Mouse (Mus musculus): ENCODE results near the gene Trmt44. TPM values are rescaled to one million over a fixed set of nuclear protein-coding genes. Genes with fewer than 3 reads are reported as not detected.

Trmt44 gene
- polyA plus RNA-seq, 1 experiment: 3.0 TPM

GRCm38 (mm10) chr5:35609971-35610370, 35.1 kb upstream of the Trmt44 start:
- WGBS: 67% methylated on average over 2 of the region's 2 CpGs
- H3K4me3 ChIP-seq (replicated peaks; ENCODE audit: control insufficient read depth, low read depth, low read length): no peak overlapping the region
- no peak overlapping the region for H3K27ac ChIP-seq (ENCODE audit: control insufficient read depth, insufficient read depth, low read depth, low read length, poor library complexity)
- peaks cover 2% of the 10 kb centered on the region; the same call in 1 of the 2 replicates for H3K4me1 ChIP-seq (ENCODE audit: control insufficient read depth, insufficient read depth, low read length)
- TF ChIP-seq CTCF (IDR thresholded peaks at IDR 0.05; ENCODE audit: control insufficient read depth, insufficient read depth, low read length) (no peak), POLR2A (IDR thresholded peaks at IDR 0.05; ENCODE audit: borderline replicate concordance, control insufficient read depth, low read depth, low read length) (no peak)

DNA sequence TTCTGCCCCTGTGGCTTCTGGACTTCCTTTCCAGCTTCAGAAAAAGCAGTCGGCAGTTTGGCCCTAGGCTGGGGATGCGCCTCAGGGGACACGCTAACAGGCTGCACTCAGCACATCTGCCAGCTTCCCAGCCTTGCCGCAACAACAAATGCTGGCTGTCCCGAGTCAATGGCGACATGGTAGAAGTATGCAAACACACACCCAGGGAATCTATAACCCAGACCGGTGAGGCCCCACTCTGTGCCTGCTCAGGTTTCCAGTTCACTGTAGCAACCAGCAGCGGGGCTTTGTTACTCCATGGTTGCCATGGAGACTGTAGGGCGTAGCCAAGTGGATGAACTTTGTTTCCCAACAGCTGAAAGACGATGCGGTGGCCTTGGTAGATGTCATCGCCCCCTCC, 34.5 kb upstream of the Trmt44 start:
- Histone ChIP-seq H3K4me1 (ENCODE audit: control insufficient read depth, insufficient read depth, low read length) (peaks cover 2% of the 10 kb centered on the region; the same call in 1 of the 2 replicates), H3K4me3 (replicated peaks; ENCODE audit: control insufficient read depth, low read depth, low read length) (no peak overlapping the region), H3K27ac (ENCODE audit: control insufficient read depth, insufficient read depth, low read depth, low read length, poor library complexity) (no peak overlapping the region)
- WGBS: 69% methylated on average over 12 of the region's 12 CpGs
- TF ChIP-seq POLR2A (IDR thresholded peaks at IDR 0.05; ENCODE audit: borderline replicate concordance, control insufficient read depth, low read depth, low read length) (no peak), CTCF (IDR thresholded peaks at IDR 0.05; ENCODE audit: control insufficient read depth, insufficient read depth, low read length) (no peak)

GRCm38 (mm10) chr5:35608559-35608958, 33.7 kb upstream of the Trmt44 start:
- no peaks in the 10 kb centered on the region for H3K4me1 ChIP-seq (ENCODE audit: control insufficient read depth, insufficient read depth, low read length)
- TF ChIP-seq CTCF (IDR thresholded peaks at IDR 0.05; ENCODE audit: control insufficient read depth, insufficient read depth, low read length): no peak
- no peak for TF ChIP-seq POLR2A (IDR thresholded peaks at IDR 0.05; ENCODE audit: borderline replicate concordance, control insufficient read depth, low read depth, low read length)
- WGBS: 76% methylated on average over 5 of the region's 5 CpGs
- no peak overlapping the region for H3K4me3 ChIP-seq (replicated peaks; ENCODE audit: control insufficient read depth, low read depth, low read length)
- H3K27ac ChIP-seq (ENCODE audit: control insufficient read depth, insufficient read depth, low read depth, low read length, poor library complexity): no peak overlapping the region

DNA sequence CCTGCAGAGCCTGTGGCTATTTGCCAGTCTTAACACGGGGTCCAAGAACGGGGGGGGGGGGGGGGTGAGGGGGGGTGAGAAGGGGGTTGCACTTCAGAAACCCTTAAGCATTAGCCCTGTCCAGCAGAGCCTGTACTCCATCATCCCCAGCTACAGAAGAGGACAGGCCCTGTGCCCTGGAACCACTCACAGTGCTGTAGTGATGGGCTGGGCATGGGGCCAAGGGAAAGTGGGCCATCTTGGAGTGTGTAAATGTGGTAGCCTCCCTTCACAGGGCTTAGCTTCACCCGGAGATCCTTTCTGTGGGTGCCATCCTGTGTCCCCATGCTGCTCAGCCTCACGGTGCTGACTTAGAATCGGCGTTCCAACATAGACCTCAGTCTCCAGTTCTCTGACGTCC, 32.9 kb upstream of the Trmt44 start:
- TF ChIP-seq CTCF (IDR thresholded peaks at IDR 0.05; ENCODE audit: control insufficient read depth, insufficient read depth, low read length): no peak
- Histone ChIP-seq H3K4me1 (ENCODE audit: control insufficient read depth, insufficient read depth, low read length) (no peaks in the 10 kb centered on the region), H3K27ac (ENCODE audit: control insufficient read depth, insufficient read depth, low read depth, low read length, poor library complexity) (no peak overlapping the region), H3K4me3 (replicated peaks; ENCODE audit: control insufficient read depth, low read depth, low read length) (no peak overlapping the region)
- WGBS: 78% methylated on average over 7 of the region's 7 CpGs

- Histone ChIP-seq H3K4me3 (replicated peaks; ENCODE audit: control insufficient read depth, low read depth, low read length) (no peak overlapping the region), H3K27ac (ENCODE audit: control insufficient read depth, insufficient read depth, low read depth, low read length, poor library complexity) (no peak overlapping the region), H3K4me1 (ENCODE audit: control insufficient read depth, insufficient read depth, low read length) (no peaks in the 10 kb centered on the region)
- TF ChIP-seq CTCF (IDR thresholded peaks at IDR 0.05; ENCODE audit: control insufficient read depth, insufficient read depth, low read length) (no peak), POLR2A (IDR thresholded peaks at IDR 0.05; ENCODE audit: borderline replicate concordance, control insufficient read depth, low read depth, low read length) (no peak)
- 88% methylated on average over 7 of the region's 7 CpGs for WGBS
Measured at GRCm38 (mm10) chr5:35606800-35607199, 31.9 kb upstream of the Trmt44 start.

DNA sequence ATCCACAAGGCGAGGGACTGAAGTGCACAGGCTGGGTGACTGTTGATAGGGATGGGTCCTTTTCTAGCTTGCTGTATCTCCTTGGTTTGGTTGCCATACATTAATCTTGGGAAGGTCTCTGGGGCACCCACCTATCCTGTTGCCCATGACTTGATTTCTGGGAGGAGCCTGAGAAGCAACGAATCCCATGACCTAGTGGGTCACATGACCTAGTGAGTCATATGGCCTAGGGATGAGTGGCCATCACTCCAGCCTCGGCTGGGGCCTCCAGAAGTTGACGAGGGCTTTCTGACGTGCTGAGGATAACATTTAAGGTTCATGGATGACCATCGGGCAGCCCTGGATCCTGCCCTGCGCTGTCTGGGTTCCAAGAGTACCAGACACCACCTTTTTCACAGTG, 30.5 kb upstream of the Trmt44 start:
- WGBS: 78% methylated on average over 7 of the region's 7 CpGs
- Histone ChIP-seq H3K4me3 (replicated peaks; ENCODE audit: control insufficient read depth, low read depth, low read length) (no peak overlapping the region), H3K4me1 (ENCODE audit: control insufficient read depth, insufficient read depth, low read length) (no peaks in the 10 kb centered on the region), H3K27ac (ENCODE audit: control insufficient read depth, insufficient read depth, low read depth, low read length, poor library complexity) (no peak overlapping the region)
- TF ChIP-seq CTCF (IDR thresholded peaks at IDR 0.05; ENCODE audit: control insufficient read depth, insufficient read depth, low read length) (no peak), POLR2A (IDR thresholded peaks at IDR 0.05; ENCODE audit: borderline replicate concordance, control insufficient read depth, low read depth, low read length) (no peak)

DNA sequence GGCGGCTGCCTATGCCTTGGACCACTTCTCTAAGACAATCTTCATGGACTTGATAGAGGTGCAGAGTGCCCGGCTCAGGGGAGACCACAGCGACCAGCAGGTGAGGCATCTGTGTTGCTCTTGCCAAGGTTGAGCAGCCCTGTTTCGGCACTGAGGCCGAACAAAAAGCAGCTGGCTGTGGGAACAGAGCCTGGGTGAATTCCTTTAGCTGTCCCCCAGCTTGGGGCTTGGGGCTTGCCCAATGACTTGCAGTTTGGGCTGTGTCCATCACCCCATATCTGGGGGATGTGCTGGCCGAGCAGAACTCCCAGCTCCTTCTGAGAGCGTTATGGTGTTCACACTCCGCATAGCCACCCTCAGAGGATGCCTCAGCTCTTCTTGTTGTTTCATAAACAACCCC, 26.7 kb upstream of the Trmt44 start:
- Histone ChIP-seq H3K4me1 (ENCODE audit: control insufficient read depth, insufficient read depth, low read length) (no peaks in the 10 kb centered on the region), H3K27ac (ENCODE audit: control insufficient read depth, insufficient read depth, low read depth, low read length, poor library complexity) (no peak overlapping the region), H3K4me3 (replicated peaks; ENCODE audit: control insufficient read depth, low read depth, low read length) (no peak overlapping the region)
- no peak for TF ChIP-seq CTCF (IDR thresholded peaks at IDR 0.05; ENCODE audit: control insufficient read depth, insufficient read depth, low read length)
- TF ChIP-seq POLR2A (IDR thresholded peaks at IDR 0.05; ENCODE audit: borderline replicate concordance, control insufficient read depth, low read depth, low read length): no peak
- 81% methylated on average over 8 of the region's 8 CpGs for WGBS

GRCm38 (mm10) chr5:35600233-35600632, 25.4 kb upstream of the Trmt44 start:
- H3K27ac ChIP-seq (ENCODE audit: control insufficient read depth, insufficient read depth, low read depth, low read length, poor library complexity): no peak overlapping the region
- H3K4me3 ChIP-seq (replicated peaks; ENCODE audit: control insufficient read depth, low read depth, low read length): no peak overlapping the region
- WGBS: 81% methylated on average over 11 of the region's 11 CpGs
- H3K4me1 ChIP-seq (ENCODE audit: control insufficient read depth, insufficient read depth, low read length): no peaks in the 10 kb centered on the region
- no peak for TF ChIP-seq CTCF (IDR thresholded peaks at IDR 0.05; ENCODE audit: control insufficient read depth, insufficient read depth, low read length)
- no peak for TF ChIP-seq POLR2A (IDR thresholded peaks at IDR 0.05; ENCODE audit: borderline replicate concordance, control insufficient read depth, low read depth, low read length)
